Mouse (Mus musculus) myocyte (in vitro differentiated cells): Measurements from ENCODE around the gene Tmem203.

Source experiments
- POLR2A ChIP-seq: IDR thresholded peaks from one replicate; pipeline ENCODE4 v1.6.1; 2011; ENCODE audit warnings: low read depth, mild to moderate bottlenecking, control low read depth, moderate library complexity; ENCODE audit not compliant: insufficient read length
- USF1 ChIP-seq: IDR thresholded peaks from one replicate; pipeline ENCODE4 v1.6.1; 2011; ENCODE audit warnings: low read depth, mild to moderate bottlenecking, control low read depth, moderate library complexity

- TF ChIP-seq POLR2A (no peak), USF1 (no peak)
Observed at GRCm38 (mm10) chr2:25290816-25291130, 35.5 kb downstream of the Tmem203 start.
